Mouse (Mus musculus) C2C12 (cell line): ENCODE measurements around the gene Tnk2.

ENCODE experiments used
- CEBPB ChIP-seq: IDR thresholded peaks from one replicate; pipeline ENCODE4 v1.6.1; 2011; ENCODE audit warnings: low read depth, mild to moderate bottlenecking, control low read depth, moderate library complexity
- CTCF ChIP-seq: IDR thresholded peaks from one replicate; pipeline ENCODE4 v1.5.1; 2011; ENCODE audit not compliant: control insufficient read depth, insufficient read depth, insufficient read length
- FOSL1 ChIP-seq: IDR thresholded peaks from one replicate; pipeline ENCODE4 v1.8.0; 2011; ENCODE audit warnings: mild to moderate bottlenecking, low read length; ENCODE audit not compliant: poor library complexity, insufficient read depth, severe bottlenecking
- MAX ChIP-seq: IDR thresholded peaks from one replicate; pipeline ENCODE4 v1.6.1; 2011; ENCODE audit warnings: mild to moderate bottlenecking, control low read depth
- MYOD1 ChIP-seq: IDR thresholded peaks from one replicate; pipeline ENCODE4 v1.6.1; 2011; ENCODE audit warnings: low read depth; ENCODE audit not compliant: control insufficient read depth, insufficient read length
- USF1 ChIP-seq: IDR thresholded peaks from one replicate; pipeline ENCODE4 v1.6.1; 2011; ENCODE audit warnings: low read depth, mild to moderate bottlenecking, control low read depth, moderate library complexity

- no peak for TF ChIP-seq CTCF
- no peak for TF ChIP-seq USF1
- no peak for TF ChIP-seq MAX
- no peak for TF ChIP-seq MYOD1
- TF ChIP-seq CEBPB: no peak
- no peak for TF ChIP-seq FOSL1
Measured at GRCm38 (mm10) chr16:32636331-32636730, 7.3 kb upstream of the Tnk2 start.
